Mouse (Mus musculus): ENCODE data around the gene Tet2.

DNA sequence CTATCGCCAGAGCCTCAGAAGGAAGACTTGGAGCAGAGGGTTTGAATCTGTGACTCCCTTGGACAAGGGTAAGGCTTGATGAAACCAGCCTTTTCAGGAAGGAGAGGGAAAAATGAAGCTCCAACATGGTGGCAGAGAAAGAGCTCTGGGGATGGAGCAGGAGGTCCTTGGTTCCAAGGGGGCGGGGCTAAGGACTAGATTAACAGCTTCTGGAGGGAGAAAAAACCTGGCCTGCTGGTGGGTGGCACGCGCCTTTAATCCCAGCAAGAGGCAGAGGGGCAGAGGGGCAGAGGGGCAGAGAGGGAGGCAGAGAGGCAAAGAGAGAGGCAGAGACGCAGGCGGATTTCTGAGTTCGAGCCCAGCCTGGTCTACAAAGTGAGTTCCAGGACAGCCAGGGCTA, 12.2 kb upstream of the Tet2 start:
- TF ChIP-seq CTCF (IDR thresholded peaks at IDR 0.05; ENCODE audit: low read depth): no peak
- no peak for TF ChIP-seq EP300 (IDR thresholded peaks at IDR 0.05; ENCODE audit: low read depth)

All from liver, embryonic 14.5 days (tissue).